Mouse (Mus musculus): ENCODE measurements at regions not wholly inside any gene's neighbourhood (a gene's known extent, or its start where the extent isn't known, plus 50 kb on each side); places are given as distances from the start of the nearest gene placed in this dataset.

DNA sequence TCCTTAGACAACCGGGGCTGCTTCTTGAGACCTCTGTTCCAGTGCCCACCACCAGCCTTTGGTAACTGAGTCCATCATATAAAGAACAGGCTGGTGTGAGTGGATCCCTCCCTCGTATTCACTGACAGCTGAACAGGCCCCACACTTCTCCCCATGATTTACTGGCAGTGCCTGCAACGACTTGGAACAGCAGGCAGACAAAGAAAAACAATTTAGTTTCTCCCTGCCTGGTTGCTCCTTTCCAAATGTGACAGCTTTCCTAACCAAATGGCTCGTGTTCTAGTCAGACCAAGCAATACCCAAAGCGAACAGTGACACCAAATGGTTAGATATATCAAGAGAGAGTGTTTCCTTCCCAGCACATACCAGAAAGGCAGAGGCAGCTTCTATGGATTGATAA, 150.0 kb upstream of the Adamts3 start:
- DNase-seq (ENCODE audit: inconsistent age in 2 of 2, low spot score in 1 of 2) = peak in 1 of 2 experiments; percentile 40

DNA sequence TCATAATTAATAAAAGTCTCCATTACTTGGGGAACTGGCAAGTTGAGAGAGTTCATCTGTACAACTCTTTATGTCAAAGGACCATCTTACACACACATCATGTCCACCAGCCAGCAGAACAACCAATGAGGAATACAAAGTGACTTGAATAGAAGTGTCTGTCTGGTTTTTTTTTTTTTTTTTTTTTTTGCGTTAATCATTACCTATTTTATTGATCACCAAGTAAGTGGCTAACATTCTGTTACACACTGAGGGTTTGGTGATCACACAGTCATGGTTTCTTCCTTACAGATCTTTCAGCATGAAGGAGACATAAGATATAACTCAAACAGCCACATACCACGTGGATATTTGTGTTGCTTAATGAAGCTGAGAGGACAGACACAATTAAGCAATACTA, 147.6 kb upstream of the Adamts3 start:
- no peak for DNase-seq (ENCODE audit: inconsistent age in 2 of 2, low spot score in 1 of 2)

DNA sequence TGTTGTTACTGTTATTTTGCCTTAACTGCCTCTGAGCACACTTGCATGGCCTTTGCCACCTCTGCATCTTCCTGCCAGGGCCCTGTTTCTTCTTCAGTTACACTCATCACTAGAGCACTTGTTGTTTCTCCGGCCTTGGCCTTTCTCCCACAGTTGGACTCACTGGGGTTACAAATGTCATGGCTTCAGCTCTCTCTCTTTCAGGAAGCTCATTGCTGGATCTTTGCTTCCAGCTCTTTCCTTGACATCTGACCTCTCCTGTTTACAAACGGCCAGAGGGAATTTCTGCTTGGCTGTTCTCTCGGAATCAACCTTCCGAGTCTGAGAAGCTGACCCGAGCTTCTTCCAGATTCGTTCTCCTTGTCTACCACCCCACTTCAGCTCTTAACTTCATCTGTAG, 146.6 kb upstream of the Adamts3 start:
- DNase-seq (ENCODE audit: inconsistent age in 2 of 2, low spot score in 1 of 2) = peak; percentile 77 to 89

DNA sequence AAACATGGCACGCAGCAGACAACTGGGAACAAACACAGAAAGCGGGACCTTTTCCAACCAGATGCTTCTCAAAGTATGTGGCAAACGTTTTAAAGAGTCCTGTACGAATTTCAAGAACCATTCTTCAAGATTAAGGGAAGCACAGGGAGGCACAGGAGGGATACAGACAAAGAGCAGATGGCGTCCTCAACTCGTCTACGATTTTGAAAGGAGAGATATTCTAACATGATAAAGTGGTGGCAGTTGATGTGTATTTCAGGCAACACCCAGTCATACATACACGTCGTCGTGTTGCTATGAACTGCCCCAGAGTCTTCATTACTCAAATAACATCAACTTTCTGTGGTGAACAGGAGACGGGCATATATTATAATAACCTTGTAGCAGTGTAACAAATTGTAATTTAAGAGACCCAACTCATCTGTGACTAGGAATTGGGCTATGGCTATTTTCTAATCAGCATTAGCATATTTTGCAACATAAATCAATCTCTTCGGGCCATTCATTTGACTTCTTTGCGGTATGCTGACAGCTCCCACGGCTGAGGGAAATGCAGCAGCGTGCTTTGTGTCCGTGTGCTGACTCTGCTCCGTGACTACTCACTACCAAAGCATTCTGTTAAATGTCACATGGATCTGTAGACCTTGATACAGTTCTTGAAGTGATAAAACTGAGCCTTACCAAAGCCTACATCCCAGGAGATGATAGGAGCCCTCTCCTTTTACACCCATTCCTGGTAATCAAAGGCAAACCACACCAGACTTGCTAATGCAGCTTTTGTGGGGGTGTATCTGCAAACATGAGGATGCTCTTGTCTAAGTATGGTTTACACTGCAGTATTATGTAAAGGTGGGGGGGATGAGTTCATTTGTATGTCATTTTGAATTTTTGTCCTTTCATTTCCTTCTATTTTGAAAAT, 144.0 kb upstream of the Adamts3 start:
- DNase-seq (ENCODE audit: inconsistent age in 2 of 2, low spot score in 1 of 2) = peak; percentile 51 to 77

DNA sequence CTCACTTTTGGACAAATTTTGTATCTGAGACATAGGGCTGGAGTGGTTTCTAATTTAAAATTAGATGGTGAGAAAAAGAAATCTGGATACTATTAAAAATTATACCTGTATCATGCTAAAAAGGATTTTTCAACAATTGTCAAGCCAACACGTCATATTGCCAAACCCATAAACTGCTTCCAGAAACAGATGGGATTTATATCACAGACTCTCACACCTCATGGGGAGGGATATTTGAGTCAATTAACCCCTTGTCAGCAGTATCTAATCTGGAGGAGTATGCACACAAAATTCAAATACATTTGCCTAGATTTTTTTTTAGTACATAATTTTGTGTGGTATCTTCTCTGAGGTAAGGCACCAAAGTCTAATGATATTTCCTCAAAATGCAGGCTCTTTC, 138.3 kb upstream of the Adamts3 start:
- DNase-seq (ENCODE audit: inconsistent age in 2 of 2, low spot score in 1 of 2) = no peak

DNA sequence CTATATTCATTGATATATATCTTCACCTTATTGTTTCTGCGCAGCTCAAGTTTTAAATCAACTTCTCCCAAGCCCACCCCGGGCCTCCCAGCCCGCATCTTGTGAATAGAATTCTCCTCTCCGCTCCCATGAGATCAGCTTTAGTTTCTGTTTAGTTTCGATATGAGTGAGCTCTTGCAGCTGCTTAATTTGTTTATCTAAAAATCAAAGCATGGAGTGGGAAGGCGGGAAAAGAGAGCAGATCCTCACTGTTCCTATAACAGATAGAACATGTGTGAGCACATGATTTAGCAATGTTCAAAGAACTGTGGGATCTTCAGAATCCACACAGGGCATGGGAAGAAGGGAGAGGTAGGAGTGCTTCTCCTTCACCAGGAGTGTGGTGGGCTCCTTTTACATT, 117.6 kb upstream of the Adamts3 start:
- DNase-seq (ENCODE audit: inconsistent age in 2 of 2, low spot score in 1 of 2) = no peak

DNA sequence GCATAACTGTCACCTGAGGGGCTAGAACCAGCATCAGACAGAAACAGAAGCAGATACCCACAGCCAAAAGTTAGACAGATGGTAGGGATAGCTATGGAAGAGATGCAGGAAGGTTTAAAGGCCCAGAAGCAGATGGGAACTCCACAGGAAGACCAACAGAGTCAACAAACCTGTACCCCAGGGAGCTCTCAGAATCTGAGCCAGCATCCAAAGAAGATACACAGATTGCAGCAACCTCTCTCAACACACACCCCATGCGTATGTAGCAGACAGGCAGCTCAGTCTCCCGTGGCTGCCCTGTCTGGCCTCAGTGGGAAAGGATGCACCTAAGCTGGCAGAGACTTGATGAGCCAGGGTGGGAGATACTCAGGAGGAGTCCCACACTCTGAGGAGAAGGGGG, 108.4 kb upstream of the Adamts3 start:
- no peak for DNase-seq (ENCODE audit: inconsistent age in 2 of 2, low spot score in 1 of 2)

DNA sequence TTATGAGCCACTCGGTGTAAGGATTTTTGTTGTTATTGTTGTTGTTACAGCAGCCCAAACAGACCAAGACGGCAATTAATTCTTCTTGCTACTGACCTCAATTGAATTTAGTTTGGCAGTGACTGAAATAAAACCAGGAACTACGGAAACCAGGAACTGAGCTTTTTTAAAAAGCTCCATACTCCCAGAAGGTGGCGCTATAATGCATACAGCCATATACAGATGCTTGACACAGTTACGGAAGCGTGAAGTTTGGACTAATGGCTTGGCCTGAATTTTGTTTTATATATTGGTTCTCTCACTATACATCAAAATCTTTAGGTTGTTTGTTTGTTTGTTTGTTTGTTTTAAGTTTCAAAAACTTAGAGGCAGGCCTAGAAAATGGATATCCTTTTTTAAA, 98.5 kb upstream of the Adamts3 start:
- peak in 1 of 2 experiments; percentile 70 for DNase-seq (ENCODE audit: inconsistent age in 2 of 2, low spot score in 1 of 2)

DNA sequence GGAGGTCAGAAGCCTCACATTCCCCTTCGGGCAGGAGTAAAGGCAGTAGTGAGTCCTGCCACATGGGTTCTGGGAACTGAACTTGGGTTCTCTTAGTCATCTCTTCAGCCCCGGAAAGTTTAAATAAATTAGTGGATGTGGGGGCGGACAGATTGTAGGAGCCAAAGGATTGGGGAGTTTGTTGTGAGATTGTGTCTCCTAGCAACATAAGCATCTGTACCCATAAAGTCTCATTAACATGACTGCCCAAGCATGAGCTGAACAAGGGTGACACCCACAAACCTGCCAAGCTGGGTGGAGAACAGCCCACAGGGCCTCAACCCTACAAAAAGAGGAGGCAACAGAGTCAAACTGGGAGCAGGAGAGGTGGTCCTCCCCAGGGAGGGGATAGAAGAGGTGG, 97.1 kb upstream of the Adamts3 start:
- no peak for DNase-seq (ENCODE audit: inconsistent age in 2 of 2, low spot score in 1 of 2)

DNA sequence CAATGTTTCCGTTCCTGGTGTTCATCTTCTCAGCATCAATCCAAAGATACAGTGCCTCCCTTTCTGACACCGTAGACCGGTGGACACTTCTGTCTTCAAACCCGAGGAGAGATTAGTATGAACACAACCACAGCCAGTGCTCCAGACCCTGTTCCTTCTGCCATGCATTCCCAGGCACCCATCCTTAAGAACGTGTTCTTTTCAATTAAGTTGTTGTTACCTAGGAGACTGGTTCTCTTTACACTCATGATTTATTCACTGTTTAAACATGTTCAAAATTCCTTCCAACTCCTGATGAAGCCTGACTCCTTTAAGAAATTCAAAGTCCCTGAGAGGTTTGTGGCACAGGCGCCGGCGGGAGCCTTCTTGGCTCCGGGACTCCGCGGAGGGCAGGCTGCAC, 69.5 kb upstream of the Adamts3 start:
- no peak for DNase-seq (ENCODE audit: inconsistent age in 2 of 2, low spot score in 1 of 2)

DNA sequence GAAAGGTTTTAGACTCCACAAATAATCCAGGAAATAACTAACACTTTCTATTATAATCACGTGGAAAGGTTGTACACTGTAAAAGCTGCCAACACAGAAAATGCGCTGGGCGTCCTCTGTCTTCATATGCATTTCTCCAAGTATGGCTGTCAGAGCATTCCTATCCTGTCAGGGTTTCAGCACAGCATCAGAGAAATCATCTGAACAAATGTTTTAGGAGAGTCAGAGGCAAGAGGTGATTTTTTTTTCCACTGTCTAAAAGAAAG, 62.5 kb upstream of the Adamts3 start:
- DNase-seq (ENCODE audit: inconsistent age in 2 of 2, low spot score in 1 of 2) = peak in 1 of 2 experiments; percentile 8

DNA sequence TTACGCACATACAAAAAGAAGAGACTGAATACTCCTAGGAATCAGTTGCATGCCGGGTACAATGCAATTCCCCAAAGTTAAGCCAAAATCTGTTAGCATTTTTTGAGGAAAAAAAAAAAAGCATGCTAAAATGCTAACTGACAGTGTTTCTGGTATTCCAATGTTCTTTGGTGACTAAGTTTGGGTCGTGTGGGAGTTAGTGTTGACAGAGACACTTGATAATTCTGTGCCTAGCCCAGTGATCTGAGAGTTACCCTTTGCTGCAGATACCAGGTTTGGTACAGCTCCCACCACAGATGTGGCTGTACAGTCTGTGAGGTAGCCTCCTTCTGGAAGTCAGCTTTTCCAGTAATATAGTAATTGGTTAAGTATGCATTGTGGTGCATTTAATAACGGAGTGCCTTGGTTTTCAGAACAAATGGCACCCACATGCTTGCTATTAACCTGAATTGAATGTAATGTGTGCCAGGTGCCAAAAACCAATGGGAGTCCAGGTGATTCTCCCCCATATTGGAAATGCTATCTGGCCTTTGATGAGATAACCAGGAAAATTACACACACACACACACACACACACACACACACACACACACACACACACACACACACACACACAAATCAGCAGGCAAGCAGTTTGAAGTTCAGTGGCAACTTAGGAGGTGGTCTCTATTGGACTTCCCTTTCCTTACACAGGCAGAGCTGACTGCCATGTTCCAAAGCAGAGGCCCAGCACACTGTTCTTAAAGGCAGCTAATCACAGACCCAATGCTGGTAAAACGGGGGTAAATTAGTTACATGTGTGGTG, 61.9 kb upstream of the Adamts3 start:
- DNase-seq (ENCODE audit: inconsistent age in 2 of 2, low spot score in 1 of 2) = peak in 1 of 2 experiments; percentile 7

DNA sequence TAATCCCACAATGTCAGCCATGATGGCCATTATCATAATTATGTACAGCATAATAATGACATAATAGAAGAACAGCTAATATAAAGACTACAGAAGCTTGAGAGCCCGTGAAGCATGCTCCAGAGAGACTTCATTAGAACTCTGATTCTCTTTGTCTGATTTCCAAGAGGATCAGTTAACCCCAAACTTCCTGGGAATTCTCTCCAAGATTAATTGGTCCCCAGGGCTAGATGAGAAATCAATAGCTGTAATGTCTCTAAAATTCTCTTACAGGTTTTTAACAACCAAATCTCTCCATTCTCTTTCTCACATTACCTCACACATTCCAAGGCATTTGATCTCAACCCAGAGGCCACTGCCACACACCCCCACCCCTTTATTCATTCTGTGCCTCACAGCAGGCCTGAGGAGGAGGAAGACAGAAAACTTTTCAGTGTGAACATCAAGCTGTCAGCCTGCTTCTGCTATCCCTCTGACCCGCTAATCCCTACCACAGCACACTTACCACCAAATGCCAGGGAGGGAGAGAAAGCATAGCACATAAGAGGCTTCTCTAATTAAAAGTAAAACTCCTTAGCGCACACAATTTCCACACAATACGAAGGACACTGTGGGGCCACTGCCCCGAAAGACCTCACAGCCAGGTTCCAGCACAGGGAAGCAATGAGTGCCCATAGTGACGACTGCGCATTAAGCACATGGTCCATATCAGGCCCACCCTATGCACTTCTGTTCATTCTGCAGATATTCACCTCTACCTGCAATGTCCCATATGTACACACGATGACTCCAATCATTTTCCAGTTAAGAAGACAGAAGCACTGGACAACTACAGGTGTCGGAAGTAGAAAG, 60.4 kb upstream of the Adamts3 start:
- peak in 1 of 2 experiments; percentile 10 for DNase-seq (ENCODE audit: inconsistent age in 2 of 2, low spot score in 1 of 2)

DNA sequence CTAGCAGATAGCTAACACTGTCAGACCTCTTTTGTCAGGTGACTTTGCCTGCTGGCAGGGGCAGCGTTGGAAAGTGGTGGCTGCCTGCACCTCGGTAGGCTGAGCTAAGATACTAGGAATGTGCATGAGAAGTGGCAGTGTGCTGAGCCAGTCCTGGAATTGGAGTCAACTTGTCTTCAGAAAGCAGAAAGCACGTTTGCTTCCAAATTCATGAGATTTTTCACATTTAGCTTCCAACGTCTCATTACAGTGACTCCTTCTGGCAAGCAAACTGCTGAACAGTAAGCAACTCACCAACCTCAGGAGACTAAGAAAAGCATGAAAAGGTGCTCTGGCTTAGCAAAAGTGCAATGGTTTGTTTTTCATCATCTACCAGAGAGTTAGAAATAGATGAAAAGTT, 59.1 kb upstream of the Adamts3 start:
- no peak for DNase-seq (ENCODE audit: inconsistent age in 2 of 2, low spot score in 1 of 2)

DNA sequence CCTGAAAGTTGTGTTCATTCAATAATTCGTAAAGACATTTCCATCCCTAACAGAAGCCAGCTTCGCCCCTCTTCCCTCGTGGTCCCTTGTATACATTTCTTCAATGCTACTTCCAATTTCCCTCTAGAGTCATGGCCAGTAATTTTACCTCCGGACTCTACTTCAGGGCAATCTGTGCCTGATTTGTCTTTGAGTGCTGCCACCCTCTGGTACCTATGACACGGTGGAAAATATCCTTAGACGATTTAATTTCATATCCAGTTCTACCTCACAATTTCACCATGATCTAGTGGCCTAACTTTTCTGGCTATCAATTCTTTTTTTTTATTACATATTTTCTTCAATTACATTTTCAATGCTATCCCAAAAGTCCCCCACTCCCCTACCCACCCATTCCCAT, 49.9 kb upstream of the Adamts3 start:
- peak in 1 of 2 experiments; percentile 38 for DNase-seq (ENCODE audit: inconsistent age in 2 of 2, low spot score in 1 of 2)
